Mouse (Mus musculus): ENCODE measurements around the gene Jakmip3. TPM values are rescaled to one million over a fixed set of nuclear protein-coding genes. Genes with fewer than 3 reads are reported as not detected.

Jakmip3 gene
- polyA plus RNA-seq, 1 experiment from 2014 or later: 0.12 TPM

- Histone ChIP-seq H3K9ac (replicated peaks; ENCODE audit: low read depth, low read length) (no peak overlapping the region), H3K4me1 (ENCODE audit: control insufficient read depth, insufficient read depth, low read length) (peaks cover 3% of the 10 kb centered on the region; the same call in 1 of the 2 replicates), H3K4me3 (ENCODE audit: low read depth, low read length) (no peak overlapping the region), H3K36me3 (ENCODE audit: control insufficient read depth, insufficient read depth, low read length) (no peaks in the 10 kb centered on the region), H3K4me2 (replicated peaks; ENCODE audit: low read depth, low read length) (no peak overlapping the region), H3K27ac (ENCODE audit: low read length) (no peak overlapping the region), H3K9me3 (ENCODE audit: control insufficient read depth, low read depth, low read length) (no peaks in the 10 kb centered on the region), H3K27me3 (ENCODE audit: control insufficient read depth, insufficient read depth, low read length) (peaks cover 31% of the 10 kb centered on the region)
- WGBS: 74% methylated on average over 7 of the region's 7 CpGs
- no peak for ATAC-seq (ENCODE audit: insufficient number of reproducible peaks, insufficient read depth, low FRiP score, low read depth)
These were observed 1.5 kb upstream of the Jakmip3 start for GRCm38 (mm10) chr7:138938991-138939390.

GRCm38 (mm10) chr7:138940256-138940611 is 296 bp upstream of the Jakmip3 start:
- Histone ChIP-seq H3K9me3 (ENCODE audit: control insufficient read depth, low read depth, low read length) (no peaks in the 10 kb centered on the region), H3K36me3 (ENCODE audit: control insufficient read depth, insufficient read depth, low read length) (no peaks in the 10 kb centered on the region), H3K4me2 (replicated peaks; ENCODE audit: low read depth, low read length) (peak overlapping the region; percentile 76), H3K4me1 (ENCODE audit: control insufficient read depth, insufficient read depth, low read length) (peaks cover 3% of the 10 kb centered on the region; the same call in 1 of the 2 replicates), H3K27me3 (ENCODE audit: control insufficient read depth, insufficient read depth, low read length) (peaks cover 31% of the 10 kb centered on the region), H3K9ac (replicated peaks; ENCODE audit: low read depth, low read length) (no peak overlapping the region), H3K4me3 (ENCODE audit: low read depth, low read length) (peak overlapping the region; percentile 40), H3K27ac (ENCODE audit: low read length) (no peak overlapping the region)
- no peak for ATAC-seq (ENCODE audit: insufficient number of reproducible peaks, insufficient read depth, low FRiP score, low read depth)
- WGBS: 2% methylated on average over 17 of the region's 17 CpGs

GRCm38 (mm10) chr7:138941571-138941970 is 1.0 kb downstream of the Jakmip3 start:
- Histone ChIP-seq H3K4me3 (ENCODE audit: low read depth, low read length) (peak overlapping the region; percentile 40), H3K4me1 (ENCODE audit: control insufficient read depth, insufficient read depth, low read length) (peaks cover 3% of the 10 kb centered on the region; the same call in 1 of the 2 replicates), H3K27ac (ENCODE audit: low read length) (no peak overlapping the region), H3K9me3 (ENCODE audit: control insufficient read depth, low read depth, low read length) (no peaks in the 10 kb centered on the region), H3K36me3 (ENCODE audit: control insufficient read depth, insufficient read depth, low read length) (no peaks in the 10 kb centered on the region), H3K27me3 (ENCODE audit: control insufficient read depth, insufficient read depth, low read length) (peaks cover 31% of the 10 kb centered on the region), H3K9ac (replicated peaks; ENCODE audit: low read depth, low read length) (no peak overlapping the region), H3K4me2 (replicated peaks; ENCODE audit: low read depth, low read length) (peak overlapping the region; percentile 76; the same call in 1 of the 2 replicates)
- no peak for ATAC-seq (ENCODE audit: insufficient number of reproducible peaks, insufficient read depth, low FRiP score, low read depth)
- WGBS: 30% methylated on average over 5 of the region's 5 CpGs

GRCm38 (mm10) chr7:138942301-138942700 is 1.8 kb downstream of the Jakmip3 start:
- H3K4me3 ChIP-seq (ENCODE audit: low read depth, low read length): no peak overlapping the region
- H3K4me2 ChIP-seq (replicated peaks; ENCODE audit: low read depth, low read length): no peak overlapping the region
- H3K9ac ChIP-seq (replicated peaks; ENCODE audit: low read depth, low read length): no peak overlapping the region
- no peaks in the 10 kb centered on the region for H3K9me3 ChIP-seq (ENCODE audit: control insufficient read depth, low read depth, low read length)
- no peaks in the 10 kb centered on the region for H3K36me3 ChIP-seq (ENCODE audit: control insufficient read depth, insufficient read depth, low read length)
- no peak overlapping the region for H3K27ac ChIP-seq (ENCODE audit: low read length)
- ATAC-seq (ENCODE audit: insufficient number of reproducible peaks, insufficient read depth, low FRiP score, low read depth): no peak
- H3K27me3 ChIP-seq (ENCODE audit: control insufficient read depth, insufficient read depth, low read length): peaks cover 31% of the 10 kb centered on the region
- 82% methylated on average over 1 of the region's 1 CpGs for WGBS
- peaks cover 3% of the 10 kb centered on the region; the same call in 1 of the 2 replicates for H3K4me1 ChIP-seq (ENCODE audit: control insufficient read depth, insufficient read depth, low read length)

- Histone ChIP-seq H3K36me3 (ENCODE audit: control insufficient read depth, insufficient read depth, low read length) (no peaks in the 10 kb centered on the region), H3K4me2 (replicated peaks; ENCODE audit: low read depth, low read length) (no peak overlapping the region), H3K4me1 (ENCODE audit: control insufficient read depth, insufficient read depth, low read length) (no peaks in the 10 kb centered on the region; the same call in 1 of the 2 replicates), H3K27ac (ENCODE audit: low read length) (no peak overlapping the region), H3K9me3 (ENCODE audit: control insufficient read depth, low read depth, low read length) (no peaks in the 10 kb centered on the region), H3K27me3 (ENCODE audit: control insufficient read depth, insufficient read depth, low read length) (peaks cover 20% of the 10 kb centered on the region), H3K9ac (replicated peaks; ENCODE audit: low read depth, low read length) (no peak overlapping the region), H3K4me3 (ENCODE audit: low read depth, low read length) (no peak overlapping the region)
- 59% methylated on average over 3 of the region's 3 CpGs for WGBS
- no peak for ATAC-seq (ENCODE audit: insufficient number of reproducible peaks, insufficient read depth, low FRiP score, low read depth)
These were observed 5.1 kb downstream of the Jakmip3 start for GRCm38 (mm10) chr7:138945668-138946067.

GRCm38 (mm10) chr7:138947741-138948140 is 7.2 kb downstream of the Jakmip3 start:
- no peaks in the 10 kb centered on the region for H3K4me1 ChIP-seq (ENCODE audit: control insufficient read depth, insufficient read depth, low read length)
- no peaks in the 10 kb centered on the region for H3K36me3 ChIP-seq (ENCODE audit: control insufficient read depth, insufficient read depth, low read length)
- H3K4me3 ChIP-seq (ENCODE audit: low read depth, low read length): no peak overlapping the region
- H3K27ac ChIP-seq (ENCODE audit: low read length): no peak overlapping the region
- H3K9ac ChIP-seq (replicated peaks; ENCODE audit: low read depth, low read length): no peak overlapping the region
- no peaks in the 10 kb centered on the region for H3K9me3 ChIP-seq (ENCODE audit: control insufficient read depth, low read depth, low read length)
- no peak overlapping the region for H3K4me2 ChIP-seq (replicated peaks; ENCODE audit: low read depth, low read length)
- ATAC-seq (ENCODE audit: insufficient number of reproducible peaks, insufficient read depth, low FRiP score, low read depth): no peak
- peaks cover under 1% of the 10 kb centered on the region; the same call in 1 of the 2 replicates for H3K27me3 ChIP-seq (ENCODE audit: control insufficient read depth, insufficient read depth, low read length)
- 85% methylated on average over 8 of the region's 8 CpGs for WGBS

GRCm38 (mm10) chr7:138948309-138948708 is 7.8 kb downstream of the Jakmip3 start:
- no peak for ATAC-seq (ENCODE audit: insufficient number of reproducible peaks, insufficient read depth, low FRiP score, low read depth)

GRCm38 (mm10) chr7:138955787-138956186 is 15.3 kb downstream of the Jakmip3 start:
- H3K27me3 ChIP-seq (ENCODE audit: control insufficient read depth, insufficient read depth, low read length): no peaks in the 10 kb centered on the region
- no peaks in the 10 kb centered on the region for H3K4me1 ChIP-seq (ENCODE audit: control insufficient read depth, insufficient read depth, low read length)
- 82% methylated on average over 7 of the region's 7 CpGs for WGBS
- no peak for ATAC-seq (ENCODE audit: insufficient number of reproducible peaks, insufficient read depth, low FRiP score, low read depth)
- H3K9ac ChIP-seq (replicated peaks; ENCODE audit: low read depth, low read length): no peak overlapping the region
- H3K27ac ChIP-seq (ENCODE audit: low read length): no peak overlapping the region
- no peaks in the 10 kb centered on the region for H3K36me3 ChIP-seq (ENCODE audit: control insufficient read depth, insufficient read depth, low read length)
- H3K4me2 ChIP-seq (replicated peaks; ENCODE audit: low read depth, low read length): no peak overlapping the region
- H3K4me3 ChIP-seq (ENCODE audit: low read depth, low read length): no peak overlapping the region
- no peaks in the 10 kb centered on the region for H3K9me3 ChIP-seq (ENCODE audit: control insufficient read depth, low read depth, low read length)

More at GRCm38 (mm10) chr7:138948309-138948708, 7.8 kb downstream of the Jakmip3 start:
- no peak overlapping the region for H3K9ac ChIP-seq (replicated peaks; ENCODE audit: low read depth, low read length)
- no peak overlapping the region for H3K4me2 ChIP-seq (replicated peaks; ENCODE audit: low read depth, low read length)
- no peaks in the 10 kb centered on the region for H3K27me3 ChIP-seq (ENCODE audit: control insufficient read depth, insufficient read depth, low read length)
- no peaks in the 10 kb centered on the region for H3K4me1 ChIP-seq (ENCODE audit: control insufficient read depth, insufficient read depth, low read length)
- no peaks in the 10 kb centered on the region for H3K36me3 ChIP-seq (ENCODE audit: control insufficient read depth, insufficient read depth, low read length)
- no peak overlapping the region for H3K27ac ChIP-seq (ENCODE audit: low read length)
- H3K4me3 ChIP-seq (ENCODE audit: low read depth, low read length): no peak overlapping the region
- H3K9me3 ChIP-seq (ENCODE audit: control insufficient read depth, low read depth, low read length): no peaks in the 10 kb centered on the region
- 55% methylated on average over 8 of the region's 8 CpGs for whole genome bisulfite sequencing

- 69% methylated on average over 6 of the region's 6 CpGs for WGBS
- no peaks in the 10 kb centered on the region for H3K36me3 ChIP-seq (ENCODE audit: control insufficient read depth, insufficient read depth, low read length)
- H3K27ac ChIP-seq (ENCODE audit: low read length): no peak overlapping the region
- H3K27me3 ChIP-seq (ENCODE audit: control insufficient read depth, insufficient read depth, low read length): no peaks in the 10 kb centered on the region
- no peaks in the 10 kb centered on the region for H3K9me3 ChIP-seq (ENCODE audit: control insufficient read depth, low read depth, low read length)
- no peak overlapping the region for H3K9ac ChIP-seq (replicated peaks; ENCODE audit: low read depth, low read length)
- no peak for ATAC-seq (ENCODE audit: insufficient number of reproducible peaks, insufficient read depth, low FRiP score, low read depth)
- H3K4me2 ChIP-seq (replicated peaks; ENCODE audit: low read depth, low read length): no peak overlapping the region
- H3K4me1 ChIP-seq (ENCODE audit: control insufficient read depth, insufficient read depth, low read length): no peaks in the 10 kb centered on the region
- no peak overlapping the region for H3K4me3 ChIP-seq (ENCODE audit: low read depth, low read length)
These were observed 16.6 kb downstream of the Jakmip3 start for GRCm38 (mm10) chr7:138957106-138957505.

All from stomach, embryonic 14.5 days (tissue).